Mouse (Mus musculus) forebrain, embryonic 10.5 days (tissue): ENCODE results near the gene Tgif2. TPM values are rescaled to one million over a fixed set of nuclear protein-coding genes. Genes with fewer than 3 reads are reported as not detected.

Experiments
- polyA plus RNA-seq: library from polyadenylated mRNA; unstranded; fragments of >200 nt; fragmentation: Nextera tagmentation; extraction: Ambion mirVana; gene quantifications from 2 replicates; pipeline ENCODE4 v1.2.1, GENCODE M21; 2016

Gene Tgif2
- polyA plus RNA-seq, 1 experiment from 2014 or later: 109 TPM

Other genes starting within 250 kb of the Tgif2 start
- 117 and 126 TPM in 2 replicates for gene Dlgap4, start 226.3 kb upstream of the Tgif2 start, polyA plus RNA-seq
- gene Myl9, start 64.6 kb upstream of the Tgif2 start, polyA plus RNA-seq: 79.0 and 80.3 TPM in 2 replicates
- gene 4930518I15Rik, start 17.9 kb downstream of the Tgif2 start, polyA plus RNA-seq: 7.7 and 9.3 TPM in 2 replicates
- gene Rab5if, start 23.1 kb downstream of the Tgif2 start, polyA plus RNA-seq: 185 and 186 TPM in 2 replicates
- gene Sla2, start 47.2 kb downstream of the Tgif2 start, polyA plus RNA-seq: 0.60 and 0.94 TPM in 2 replicates
- gene Ndrg3, start 152.0 kb downstream of the Tgif2 start, polyA plus RNA-seq: 44.6 and 46.4 TPM in 2 replicates
- 58.0 and 59.1 TPM in 2 replicates for gene Dsn1, start 167.1 kb downstream of the Tgif2 start, polyA plus RNA-seq
- gene Soga1, start 239.2 kb downstream of the Tgif2 start, polyA plus RNA-seq: 3.5 and 4.0 TPM in 2 replicates
- gene Tldc2, start 247.0 kb downstream of the Tgif2 start, polyA plus RNA-seq: not detected in 2 replicates